Mouse (Mus musculus) mesoderm, embryonic 11.5 days (tissue): ENCODE measurements around the gene Zic5.

ENCODE experiments used
- DNase-seq: peaks from one replicate; pipeline ENCODE4 v3.0.0-alpha.2; 2012; ENCODE audit warnings: low read depth, low spot score

Zic5 gene

DNA sequence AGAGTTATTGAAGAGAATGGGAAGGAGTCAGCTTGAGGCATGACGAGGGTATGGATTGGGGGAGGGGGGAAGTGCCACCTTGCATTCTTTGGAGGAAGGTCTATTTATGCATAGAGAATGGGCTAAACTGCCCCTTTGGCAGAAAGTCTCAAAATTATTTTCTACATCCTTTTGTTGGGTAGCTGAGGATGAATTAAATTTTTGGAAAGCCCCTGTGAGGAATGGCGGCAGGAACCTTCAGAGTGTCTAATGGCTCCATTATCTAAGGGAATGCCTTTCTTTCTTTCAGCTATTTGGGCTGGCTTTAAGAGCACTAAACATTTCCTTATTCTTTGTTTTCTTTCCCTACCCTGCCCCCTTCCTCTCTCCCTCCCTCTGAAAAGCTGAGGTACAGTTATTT is 14.9 kb upstream of the Zic5 start:
- peak; percentile 39 for DNase-seq

DNA sequence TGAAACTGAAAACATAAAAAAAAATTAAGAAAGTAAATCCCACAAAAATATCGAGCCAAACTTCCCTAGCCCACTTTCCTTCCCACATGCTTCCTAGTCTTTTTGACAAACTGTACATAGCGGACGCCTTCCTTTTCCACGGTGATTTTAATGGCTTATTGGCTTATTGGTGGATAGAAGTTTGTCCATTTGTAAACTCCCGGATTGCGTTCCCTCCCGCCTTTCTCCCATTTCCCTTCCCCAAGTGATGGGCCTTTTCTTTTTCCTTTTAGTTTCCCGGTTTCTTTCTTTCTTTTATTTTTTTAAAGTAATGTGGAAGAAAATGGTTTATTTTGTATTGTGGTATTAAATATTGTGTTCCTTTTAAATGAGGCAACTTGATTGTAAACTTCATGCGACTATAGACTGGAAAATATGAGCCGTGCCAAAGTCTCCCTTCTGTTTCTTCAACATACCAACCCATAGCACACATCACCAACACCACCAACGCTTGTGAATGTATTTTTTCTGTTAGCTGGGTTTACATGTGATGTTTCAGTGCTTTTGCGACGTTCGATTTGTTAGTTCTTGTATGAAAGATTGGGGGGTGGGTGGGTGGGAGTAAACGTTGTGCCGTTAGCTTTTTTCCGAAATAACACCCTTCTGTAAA is 14.1 kb upstream of the Zic5 start:
- DNase-seq: peak; percentile 22

DNA sequence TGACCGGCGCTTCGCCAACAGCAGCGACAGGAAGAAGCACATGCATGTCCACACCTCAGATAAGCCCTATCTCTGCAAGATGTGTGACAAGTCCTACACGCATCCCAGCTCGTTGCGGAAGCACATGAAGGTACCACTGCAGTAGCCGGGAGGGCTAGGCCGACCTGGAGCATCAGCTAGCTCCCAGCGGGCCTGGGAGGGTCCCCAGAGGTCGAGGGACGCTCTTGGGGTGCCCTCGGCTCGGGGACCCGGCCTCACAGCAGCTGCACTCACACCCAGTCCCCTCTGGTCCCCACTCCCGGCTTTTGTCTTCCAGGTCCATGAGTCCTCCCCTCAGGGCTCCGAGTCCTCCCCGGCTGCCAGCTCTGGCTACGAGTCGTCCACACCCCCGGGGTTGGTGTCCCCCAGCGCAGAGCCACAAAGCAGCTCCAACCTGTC is 13.1 kb upstream of the Zic5 start:
- DNase-seq: peak; percentile 48

DNA sequence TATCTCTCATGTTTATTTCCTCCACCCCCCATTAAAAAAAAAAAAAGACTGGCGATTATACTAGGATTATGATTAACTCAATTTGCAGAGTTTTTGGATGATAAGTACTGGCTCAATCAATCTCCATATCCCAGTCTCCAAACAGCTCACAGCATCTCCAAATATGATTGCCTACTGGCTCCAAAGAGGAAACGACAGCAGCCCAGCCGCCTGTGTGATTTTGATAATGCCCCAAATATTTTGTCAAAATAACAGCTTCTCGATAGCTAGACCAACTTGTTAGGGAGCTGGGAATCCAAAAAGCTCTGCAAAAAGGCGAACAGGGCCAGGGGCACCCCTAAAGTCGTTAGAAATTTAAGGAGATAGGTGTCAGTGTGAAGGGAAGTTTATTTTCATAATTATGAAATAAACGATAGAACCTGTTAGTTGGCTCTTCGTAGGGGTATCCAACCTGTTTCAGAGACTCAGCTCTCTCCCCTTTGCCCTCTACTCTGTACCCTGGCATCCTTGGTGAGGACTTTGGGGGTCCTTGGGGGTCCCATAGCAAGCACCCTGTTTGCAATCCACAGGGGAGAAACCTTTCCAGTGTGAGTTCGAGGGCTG is 12.6 kb upstream of the Zic5 start:
- DNase-seq: no peak

DNA sequence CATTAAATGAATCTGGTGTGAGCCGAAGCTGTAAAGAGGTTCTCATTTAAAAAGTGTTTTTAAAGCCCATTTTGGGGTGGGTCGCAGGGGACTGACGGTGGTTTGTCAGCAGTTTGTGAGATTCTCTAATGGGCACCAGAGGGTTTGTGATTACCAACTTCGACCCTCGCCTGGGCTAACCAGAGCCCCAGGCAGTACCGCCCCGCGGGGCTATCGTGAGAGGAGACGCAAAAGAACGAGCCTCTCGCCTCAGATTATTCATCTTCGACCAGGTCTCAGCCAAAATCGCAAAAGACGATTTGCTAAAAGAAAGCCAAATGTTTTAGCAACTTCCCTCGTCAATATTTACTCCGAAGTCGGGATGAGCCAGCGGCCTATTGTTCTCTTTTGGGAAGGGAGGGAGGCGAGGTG is 11.8 kb upstream of the Zic5 start:
- peak; percentile 31 for DNase-seq

DNA sequence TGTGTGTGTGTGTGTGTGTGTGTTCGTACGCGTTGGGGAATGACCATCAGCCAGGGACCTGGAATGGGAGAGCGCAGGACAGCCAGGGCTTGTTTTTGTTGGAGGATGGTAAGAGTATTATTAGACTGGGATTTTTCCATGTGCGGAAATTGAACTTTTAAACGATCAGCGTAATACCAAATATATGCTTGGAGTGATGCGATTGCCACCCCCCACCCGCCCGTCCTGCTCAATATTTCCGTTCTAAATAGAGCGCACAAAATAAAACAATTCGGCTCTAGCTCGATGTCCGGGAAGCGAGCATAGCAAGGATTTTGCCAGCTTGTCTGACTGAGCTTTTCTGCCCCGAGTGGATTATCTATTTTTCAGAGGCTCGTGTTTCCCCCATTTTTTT is 11.3 kb upstream of the Zic5 start:
- peak; percentile 4 for DNase-seq

DNA sequence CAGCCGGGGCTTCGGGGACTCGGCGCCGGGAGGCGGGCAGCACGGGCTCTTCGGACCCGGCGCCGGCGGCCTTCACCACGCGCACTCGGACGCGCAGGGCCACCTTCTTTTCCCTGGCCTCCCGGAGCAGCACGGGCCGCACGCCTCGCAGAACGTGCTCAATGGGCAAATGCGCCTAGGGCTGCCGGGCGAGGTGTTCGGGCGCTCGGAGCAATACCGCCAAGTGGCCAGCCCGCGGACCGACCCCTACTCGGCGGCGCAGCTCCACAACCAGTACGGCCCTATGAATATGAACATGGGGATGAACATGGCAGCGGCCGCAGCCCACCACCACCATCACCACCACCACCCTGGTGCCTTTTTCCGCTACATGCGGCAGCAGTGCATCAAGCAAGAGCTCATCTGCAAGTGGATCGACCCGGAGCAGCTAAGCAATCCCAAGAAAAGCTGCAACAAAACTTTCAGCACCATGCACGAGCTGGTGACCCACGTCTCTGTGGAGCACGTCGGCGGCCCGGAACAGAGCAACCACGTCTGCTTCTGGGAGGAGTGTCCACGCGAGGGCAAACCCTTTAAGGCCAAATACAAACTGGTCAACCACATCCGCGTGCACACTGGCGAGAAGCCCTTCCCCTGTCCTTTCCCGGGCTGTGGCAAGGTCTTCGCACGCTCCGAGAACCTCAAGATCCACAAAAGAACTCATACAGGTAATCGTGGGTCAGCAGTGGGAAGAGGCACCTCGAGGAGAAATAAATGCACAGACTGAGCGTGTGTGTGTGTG is 10.8 kb upstream of the Zic5 start:
- DNase-seq: peak; percentile 48

DNA sequence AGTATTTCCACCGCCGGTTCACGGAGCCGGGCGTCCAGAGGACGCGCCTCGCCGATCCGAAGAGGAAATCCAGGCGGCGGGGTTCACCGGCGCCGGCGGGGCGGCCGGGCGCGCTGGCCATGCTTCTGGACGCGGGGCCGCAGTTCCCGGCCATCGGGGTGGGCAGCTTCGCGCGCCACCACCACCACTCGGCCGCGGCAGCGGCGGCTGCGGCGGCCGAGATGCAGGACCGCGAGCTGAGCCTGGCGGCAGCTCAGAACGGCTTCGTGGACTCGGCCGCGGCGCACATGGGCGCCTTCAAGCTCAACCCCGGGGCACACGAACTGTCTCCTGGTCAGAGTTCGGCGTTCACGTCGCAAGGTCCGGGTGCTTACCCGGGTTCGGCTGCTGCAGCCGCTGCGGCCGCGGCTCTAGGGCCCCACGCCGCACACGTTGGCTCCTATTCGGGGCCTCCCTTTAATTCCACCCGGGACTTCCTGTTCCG is 10.1 kb upstream of the Zic5 start:
- peak; percentile 32 for DNase-seq

DNA sequence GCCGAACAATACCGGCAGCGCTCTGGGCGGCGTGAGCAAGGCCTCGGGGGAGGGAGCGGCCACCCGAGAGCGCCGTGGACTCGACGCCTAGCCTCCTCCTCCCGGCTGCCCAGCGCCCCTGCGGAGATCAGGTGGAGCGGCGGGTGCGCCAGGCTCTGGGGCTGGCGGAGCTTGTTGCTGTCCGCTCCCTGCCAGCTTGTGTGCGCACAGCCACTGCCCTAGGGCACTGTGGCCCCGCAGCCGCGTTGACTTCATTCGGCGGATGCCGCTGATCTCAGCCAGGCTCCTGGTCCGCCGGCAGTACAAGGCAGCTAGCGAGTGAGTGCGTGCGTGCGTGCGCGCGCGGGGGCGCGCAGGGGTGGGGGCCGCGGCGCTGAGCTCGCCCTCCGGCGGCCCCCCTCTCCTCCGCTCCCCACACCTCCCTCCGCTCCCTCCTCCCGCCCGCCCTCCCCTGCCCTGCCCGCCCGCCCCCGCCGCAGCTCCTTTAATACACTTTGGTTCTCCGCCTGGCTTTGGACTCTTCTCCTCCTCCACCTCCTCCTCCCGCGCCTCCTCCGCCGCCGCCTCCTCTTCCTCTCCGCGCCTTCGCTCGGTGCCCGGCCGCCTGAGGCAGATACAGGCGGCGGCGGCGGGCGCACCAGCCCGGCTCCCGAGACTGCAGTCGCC is 9.5 kb upstream of the Zic5 start, which contains the start of gene Zic2:
Zic2 (plus strand) TSS at position 545 of the 666 bp plus-strand sequence.
- DNase-seq: peak; percentile 83

DNA sequence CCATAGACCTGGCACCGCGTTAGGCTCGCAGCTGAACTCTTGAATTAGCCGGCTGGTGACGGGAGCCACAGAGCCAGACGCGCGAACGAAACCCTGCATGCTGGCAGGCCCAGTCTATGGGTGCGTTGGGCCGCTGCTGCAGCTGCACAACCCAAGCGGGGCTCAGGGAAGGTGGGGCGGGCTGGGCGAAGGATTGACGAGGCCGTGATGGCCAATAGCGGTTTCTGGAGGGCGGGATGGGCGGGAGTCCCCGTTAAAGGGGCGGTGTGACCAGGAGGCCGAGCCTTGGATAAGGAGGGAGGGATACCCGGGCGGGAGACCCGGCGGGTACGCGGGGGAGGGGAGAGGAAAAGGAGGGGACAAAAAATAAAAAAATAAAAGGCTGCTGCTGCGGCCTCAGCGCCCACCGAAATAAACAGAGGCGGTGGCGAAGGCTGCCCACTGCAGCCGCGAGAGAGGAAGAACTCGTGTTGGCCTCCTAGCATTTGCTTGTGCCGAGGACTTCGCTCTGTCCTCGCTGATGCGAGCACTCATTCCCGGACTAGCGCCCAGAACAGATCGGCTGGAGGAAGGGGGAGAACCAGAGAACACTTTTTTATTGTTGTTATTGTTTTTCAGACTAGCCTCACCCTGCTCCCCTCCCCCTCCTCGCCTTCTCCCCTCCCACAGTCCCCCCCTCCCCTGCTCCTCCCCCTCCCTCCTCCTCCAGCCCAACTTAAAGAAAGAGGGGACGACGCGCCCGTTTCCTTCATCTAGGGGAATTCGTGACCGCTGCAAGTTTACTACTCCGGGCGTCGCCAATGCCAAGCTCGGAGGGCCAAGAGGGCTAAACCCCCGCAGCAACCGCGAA is 8.8 kb upstream of the Zic5 start:
- peak; percentile 89 for DNase-seq

DNA sequence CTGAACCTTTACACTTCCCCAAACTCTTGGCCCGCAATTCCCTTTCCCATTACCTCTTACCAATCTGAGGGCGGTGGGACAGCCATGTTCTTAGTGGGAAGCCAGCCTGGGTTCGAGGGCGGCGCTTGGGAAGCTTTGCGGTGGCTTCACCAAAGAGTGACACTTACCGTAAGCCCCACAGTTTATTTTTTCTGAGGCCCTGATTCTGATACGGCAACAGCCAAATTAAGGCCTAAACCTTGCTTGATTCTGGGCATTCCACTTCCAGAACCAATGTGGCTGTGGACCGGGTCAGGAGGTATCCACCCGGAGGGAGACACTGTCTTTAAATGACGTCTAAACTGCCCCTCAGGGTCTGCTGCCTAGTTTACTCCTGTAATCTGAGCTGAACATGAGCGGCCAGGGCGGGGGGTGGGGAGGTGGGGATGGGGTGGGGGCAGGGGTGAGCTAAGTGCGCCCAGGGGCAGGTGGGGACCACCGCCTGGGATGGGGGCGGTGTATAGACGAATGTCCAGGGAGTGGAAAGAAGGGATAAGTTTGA is 7.8 kb upstream of the Zic5 start:
- peak; percentile 24 for DNase-seq

DNA sequence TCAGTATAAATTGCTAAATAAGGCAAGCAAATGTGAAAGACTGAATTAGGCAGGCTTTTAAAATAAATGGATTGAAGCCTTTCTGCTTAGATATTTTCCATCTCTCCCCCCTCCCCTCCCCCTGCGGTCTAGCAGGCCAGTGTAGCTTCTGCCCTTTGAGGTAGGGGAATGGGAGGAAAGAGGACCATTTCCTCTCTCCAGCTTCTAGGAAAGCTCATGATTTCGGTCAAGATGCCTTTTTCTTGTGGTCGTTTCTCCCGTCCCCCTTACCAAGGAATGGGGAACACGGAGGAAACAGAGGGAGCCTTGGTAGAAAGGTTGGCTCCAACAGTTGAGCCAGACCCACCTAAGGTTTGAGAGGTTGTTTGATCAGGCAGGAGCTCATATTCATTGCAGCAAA is 7.2 kb upstream of the Zic5 start:
- peak; percentile 10 for DNase-seq

DNA sequence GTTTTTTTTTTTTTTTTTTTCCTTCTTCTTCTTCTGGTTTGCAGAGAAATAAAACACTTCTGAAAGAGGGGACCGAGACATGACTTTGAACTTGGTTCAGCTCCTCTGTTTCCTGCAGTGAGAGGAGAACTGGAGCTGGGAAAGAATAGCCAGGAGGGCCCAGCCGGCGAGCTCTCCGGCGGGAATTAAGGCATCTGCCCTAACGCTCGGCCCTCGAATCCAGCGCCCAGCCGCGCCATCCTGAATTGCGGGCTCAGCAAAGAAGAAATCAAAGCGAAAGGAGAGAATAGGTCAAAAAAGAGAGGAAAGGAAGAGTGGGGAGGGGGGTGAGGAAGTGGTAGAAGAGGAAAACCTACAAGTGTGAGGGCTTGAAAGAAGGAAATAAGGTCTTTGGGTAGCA is 6.7 kb upstream of the Zic5 start:
- peak; percentile 41 for DNase-seq

DNA sequence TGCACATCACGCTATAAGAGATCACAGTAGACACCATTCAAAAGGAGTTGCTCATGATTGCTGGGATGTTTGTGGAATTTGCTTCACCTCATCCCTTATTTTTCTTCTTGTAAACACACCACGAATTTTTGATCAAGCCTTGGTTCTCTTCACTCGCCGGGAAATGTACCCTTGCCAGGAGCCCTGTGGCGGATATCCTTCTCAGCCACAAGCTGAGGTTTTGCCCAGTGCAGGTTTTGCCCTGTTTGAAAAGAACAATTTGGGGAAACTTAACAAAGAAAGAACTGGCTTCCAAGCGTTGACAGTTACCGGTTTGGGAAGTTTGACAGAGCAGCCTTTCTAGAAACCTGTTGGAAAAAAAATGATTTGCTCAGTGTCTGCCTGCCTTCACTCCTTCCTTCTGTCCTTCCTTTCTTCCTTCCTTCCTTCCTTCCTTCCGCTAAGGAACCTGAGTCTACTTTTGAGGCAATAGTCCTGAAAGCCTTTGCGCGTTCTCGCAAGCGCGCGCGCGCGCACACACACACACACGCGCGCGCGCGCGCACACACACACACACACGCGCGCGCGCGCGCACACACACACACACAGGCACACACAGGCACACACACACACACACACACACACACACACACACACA is 6.1 kb upstream of the Zic5 start:
- DNase-seq: peak; percentile 27

DNA sequence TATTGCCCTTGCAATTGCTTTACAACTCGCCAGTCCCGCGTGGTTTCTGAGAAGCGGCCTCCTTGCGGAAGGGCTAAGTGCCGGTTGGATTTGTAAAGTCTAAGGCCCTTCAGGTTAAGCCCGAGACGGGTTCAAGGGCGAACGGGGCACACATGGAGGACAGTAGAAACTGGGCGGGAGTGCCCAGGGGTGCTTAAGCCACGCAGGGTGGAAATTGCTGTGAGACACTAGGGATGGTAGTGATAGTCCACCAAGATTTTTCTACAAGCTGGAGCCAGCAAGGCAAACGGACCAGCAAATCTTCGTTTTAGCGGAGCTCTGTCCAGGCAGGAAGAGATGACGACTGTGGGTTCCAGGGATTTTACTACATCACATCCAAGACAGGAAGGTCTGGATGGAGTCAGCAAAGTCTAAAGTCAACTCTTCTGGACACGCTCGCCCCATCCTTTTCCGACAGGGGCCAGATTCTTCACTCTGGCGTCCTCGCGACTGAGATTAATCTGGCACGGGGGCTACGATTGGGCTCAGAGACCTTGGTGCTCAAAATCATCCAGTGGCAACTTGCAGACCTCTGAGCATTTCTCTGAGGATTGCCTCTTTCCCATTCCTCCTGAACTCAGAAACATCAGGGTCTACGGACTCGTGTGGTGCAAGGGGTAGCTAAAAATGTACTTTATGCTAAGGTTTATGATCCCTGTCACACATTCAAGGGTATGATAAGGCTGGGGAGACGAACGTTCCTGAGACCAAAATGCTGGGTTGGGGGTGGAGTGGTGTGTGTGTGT is 3.7 kb upstream of the Zic5 start:
- peak; percentile 44 for DNase-seq

DNA sequence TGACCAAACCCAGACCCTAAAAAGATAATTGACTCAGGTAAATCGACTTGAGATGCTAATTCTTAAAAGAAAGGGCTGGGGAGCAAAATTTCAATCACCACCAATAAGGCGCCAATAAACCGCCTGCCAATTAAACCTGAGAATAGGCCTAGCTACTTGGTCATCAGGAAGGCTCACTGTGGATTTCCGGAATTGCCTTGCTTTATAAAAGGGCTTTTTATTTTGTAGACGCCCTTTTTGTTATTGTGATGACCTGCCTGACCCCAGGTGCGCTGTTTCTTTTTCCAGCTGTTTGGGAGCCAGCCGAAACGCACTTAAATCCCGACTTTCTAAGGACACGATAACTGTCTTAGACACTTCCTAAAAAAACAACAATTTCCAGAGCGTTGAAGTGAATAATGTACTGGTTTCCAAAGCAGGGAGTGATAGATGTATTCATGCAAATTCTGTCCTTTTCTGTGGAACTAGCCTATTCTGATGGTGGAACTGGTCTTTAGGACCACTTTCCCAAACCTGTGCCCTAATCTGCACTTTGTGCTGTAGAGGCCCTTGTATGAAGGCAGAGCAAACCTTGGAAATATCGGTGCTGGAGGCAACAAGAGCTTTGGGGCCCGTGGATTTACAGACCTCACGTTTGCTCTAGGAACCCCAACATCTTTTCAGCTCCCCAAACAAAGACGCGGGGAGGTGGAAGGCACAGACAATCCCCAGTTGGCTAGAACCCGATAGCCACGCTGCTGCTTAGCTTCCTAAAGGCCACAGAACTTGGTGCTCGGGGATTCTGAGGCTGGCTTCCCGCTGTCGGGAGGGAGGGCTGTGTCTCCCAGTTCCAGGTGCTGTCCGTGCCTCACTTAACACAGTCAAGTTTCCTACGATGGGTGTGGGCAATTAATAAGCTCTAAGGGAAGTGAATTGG is 2.7 kb upstream of the Zic5 start:
- DNase-seq: peak; percentile 27

DNA sequence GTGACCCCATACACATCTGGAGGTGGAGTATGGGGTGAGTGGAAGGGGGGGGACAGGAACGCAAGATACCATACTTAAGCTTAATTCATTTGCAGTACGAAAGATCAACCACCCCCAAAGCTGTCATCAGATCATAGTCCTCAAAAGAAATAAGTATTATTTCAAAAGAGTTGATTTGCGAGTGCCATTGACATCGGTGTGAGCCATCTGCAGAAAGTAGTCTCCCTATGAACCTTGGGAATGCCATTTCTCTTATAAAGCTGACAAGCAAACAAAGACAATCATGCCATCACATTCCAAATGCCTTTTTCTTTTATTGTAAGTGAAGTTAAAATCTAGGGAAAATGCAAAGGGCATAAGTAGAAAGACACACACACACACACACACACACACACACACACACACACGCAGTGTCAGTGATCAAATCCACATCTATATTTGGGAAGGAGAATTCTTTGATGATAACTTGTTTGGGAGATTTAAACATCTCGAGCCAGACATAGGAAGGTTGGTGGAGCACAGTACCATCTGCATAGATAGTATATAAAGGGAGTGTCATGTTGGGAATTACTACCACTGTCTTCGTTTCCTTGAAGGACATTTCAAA is 1.4 kb upstream of the Zic5 start:
- peak; percentile 40 for DNase-seq

DNA sequence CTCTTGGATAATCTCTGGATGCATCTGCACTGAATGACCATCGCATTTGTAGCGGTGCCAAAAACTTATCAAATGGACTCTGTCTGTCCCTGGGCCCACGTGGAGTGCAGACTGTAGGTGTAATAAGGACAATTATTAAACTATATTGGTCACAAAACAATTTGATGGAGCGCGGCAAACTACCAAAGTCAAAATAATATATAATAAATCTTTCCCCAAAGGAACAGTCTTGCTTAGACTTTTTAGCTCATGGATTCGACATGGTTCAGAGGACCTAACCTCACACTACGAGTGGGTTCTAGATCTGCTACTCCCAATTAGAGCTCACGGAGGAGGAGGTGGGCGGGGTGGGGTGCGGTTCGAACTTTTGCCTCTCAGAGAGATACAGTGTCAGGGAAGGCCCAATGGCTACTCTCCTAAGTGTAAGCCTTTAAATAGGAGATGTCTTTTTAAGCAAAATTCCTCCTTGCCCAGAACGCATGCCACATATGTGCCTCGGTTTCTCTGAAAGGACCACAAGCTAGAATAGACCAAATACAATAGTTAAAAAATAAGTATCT is 534 bp upstream of the Zic5 start:
- DNase-seq: peak; percentile 10
